Mouse (Mus musculus) pancreas, adult 10 weeks (tissue): ENCODE results near the gene Kcnk12. TPM values are rescaled to one million over a fixed set of nuclear protein-coding genes. Genes with fewer than 3 reads are reported as not detected.

Source experiments
- polyA plus RNA-seq: library from polyadenylated mRNA; stranded (reverse); fragments of 350-450 nt; fragmentation: Illumina TruSeq; extraction: RNeasy Lipid Tissue Mini Kit (QIAGEN cat#74804); gene quantifications from one replicate; pipeline ENCODE4 v1.2.3, GENCODE M21; 2015; ENCODE audit warnings: low read depth, low replicate concordance; ENCODE audit not compliant: insufficient read depth

Gene Kcnk12
- polyA plus RNA-seq, result not detected

GRCm38 (mm10) chr17:87797688-87798291 is at the start of gene Kcnk12:
Kcnk12 (minus strand) TSS chr17:87797994.

Other genes starting within 250 kb of the Kcnk12 start
- 13.1 TPM for gene Epcam, start 162.0 kb downstream of the Kcnk12 start, polyA plus RNA-seq
- gene Msh2, start 125.7 kb downstream of the Kcnk12 start, polyA plus RNA-seq, result 3.3 TPM
- gene Rpl36-ps4, start 123.0 kb upstream of the Kcnk12 start, polyA plus RNA-seq, result not detected
- gene Msh6, start 177.1 kb upstream of the Kcnk12 start, polyA plus RNA-seq, result 2.8 TPM